Mouse (Mus musculus): ENCODE measurements around the gene Lipe.
A peak's percentile ranks its signal among the peaks of the same experiment; 100 is the strongest.

GRCm38 (mm10) chr7:25429886-25430784 is 31.6 kb upstream of the Lipe start:
- TF ChIP-seq CTCF (IDR thresholded peaks at IDR 0.05; ENCODE audit: control insufficient read depth, insufficient read depth, insufficient read length) (no peak), MYOD1 (IDR thresholded peaks at IDR 0.05; ENCODE audit: control insufficient read depth, insufficient read length, low read depth) (peak; percentile 61), MAX (IDR thresholded peaks at IDR 0.05) (no peak)

Data from C2C12 (cell line).